Mouse (Mus musculus) hindbrain, postnatal 0 days (tissue): ENCODE results near the gene Gna15. TPM values are rescaled to one million over a fixed set of nuclear protein-coding genes. Genes with fewer than 3 reads are reported as not detected.

Experiments
- ATAC-seq: fragments of 200-750 bp; cut with Nextera tagmentation; 2 replicates; pipeline ENCODE4 v1.8.0; 2017; ENCODE audit warnings: mild to moderate bottlenecking, moderate TSS enrichment, moderate library complexity
- DNase-seq: peaks from one replicate; pipeline ENCODE4 v3.0.0-alpha.2; 2015; ENCODE audit warnings: low spot score
- H3K27ac ChIP-seq: fragments of 300-500 bp; sonication (generic); 2 replicates; pipeline ENCODE4 v1.5.1; 2014; ENCODE audit warnings: mild to moderate bottlenecking
- H3K27me3 ChIP-seq: fragments of 300-500 bp; sonication (generic); 2 replicates; pipeline ENCODE4 v1.6.1; 2014; ENCODE audit warnings: low read length, mixed read lengths; ENCODE audit not compliant: insufficient read depth
- H3K36me3 ChIP-seq: fragments of 300-500 bp; sonication (generic); 2 replicates; pipeline ENCODE4 v1.6.1; 2014; ENCODE audit warnings: low read length, mixed read lengths; ENCODE audit not compliant: insufficient read depth
- H3K4me1 ChIP-seq: fragments of 300-500 bp; sonication (generic); 2 replicates; pipeline ENCODE4 v1.6.1; 2014; ENCODE audit warnings: antibody characterized with exemption, low read length, mixed read lengths; ENCODE audit not compliant: insufficient read depth
- H3K4me2 ChIP-seq: fragments of 300-500 bp; sonication (generic); 2 replicates; pipeline ENCODE4 v1.6.1; 2014; ENCODE audit warnings: low read depth, mild to moderate bottlenecking, low read length, moderate library complexity, mixed read lengths
- H3K4me3 ChIP-seq: fragments of 300-500 bp; sonication (generic); 2 replicates; pipeline ENCODE4 v1.5.1; 2014; ENCODE audit warnings: low read length
- H3K9ac ChIP-seq: fragments of 300-500 bp; sonication (generic); replicated peaks from 2 replicates; pipeline ENCODE4 v1.6.1; 2014; ENCODE audit warnings: mild to moderate bottlenecking, low read length, moderate library complexity, mixed read lengths
- H3K9me3 ChIP-seq: fragments of 300-500 bp; sonication (generic); 2 replicates; pipeline ENCODE4 v1.6.1; 2016; ENCODE audit warnings: low read length, mixed read lengths
- CTCF ChIP-seq: IDR thresholded peaks from 2 replicates; pipeline ENCODE4 v1.5.1; 2016; ENCODE audit warnings: antibody characterized with exemption, control low read depth, low read depth
- WGBS: fragments of 180-500 bp; shearing (Covaris S2); extraction: QIAGEN DNeasy Blood & Tissue Kit; methylation state at CpG from one replicate; pipeline ENCODE4 v1.1.7; 2014; 5-methylcytosine and 5-hydroxymethylcytosine counted together
- polyA plus RNA-seq: library from polyadenylated mRNA; unstranded; fragments of >200 nt; fragmentation: Nextera tagmentation; extraction: Ambion mirVana; gene quantifications from 2 replicates; pipeline ENCODE4 v1.2.1, GENCODE M21; 2015
- total RNA-seq: library from RNA; depleted of rRNA; stranded (reverse); fragments of >200 nt; gene quantifications from 2 replicates; pipeline ENCODE4 v1.2.3, GENCODE M21; 2014

Gna15 gene
- total and polyA plus RNA-seq, 2 experiments from 2014 or later = 1.2 to 2.5 TPM

GRCm38 (mm10) chr10:81569507-81570237, 45.6 kb upstream of the Gna15 start:
- ATAC-seq (no peak), DNase-seq (no peak)
- Histone ChIP-seq H3K9me3 (no peaks in the 10 kb centered on the region), H3K36me3 (peaks cover 17% of the 10 kb centered on the region; the same call in 1 of the 2 replicates), H3K4me2 (no peak overlapping the region), H3K4me3 (no peak overlapping the region), H3K27me3 (peaks cover 9% of the 10 kb centered on the region; the same call in 1 of the 2 replicates), H3K27ac (no peak overlapping the region; the same call in 1 of the 2 replicates), H3K9ac (no peak overlapping the region), H3K4me1 (peaks cover 30% of the 10 kb centered on the region)
- 46% methylated on average over 9 of the region's 9 CpGs for WGBS
- no peak for TF ChIP-seq CTCF

- H3K4me1 ChIP-seq = peaks cover 32% of the 10 kb centered on the region
- H3K27ac ChIP-seq = 0 out of 2 replicates have a peak overlapping the region, but pooled peaks have one; percentile 36
- TF ChIP-seq CTCF = no peak
- 13% methylated on average over 16 of the region's 16 CpGs for WGBS
- no peak overlapping the region; the same call in 1 of the 2 replicates for H3K9ac ChIP-seq
- H3K4me2 ChIP-seq = no peak overlapping the region
- no peaks in the 10 kb centered on the region for H3K9me3 ChIP-seq
- peaks cover 17% of the 10 kb centered on the region; the same call in 1 of the 2 replicates for H3K36me3 ChIP-seq
- H3K27me3 ChIP-seq = 0 out of 2 replicates have a peak, but pooled peaks cover 2% of the 10 kb centered on the region
- no peak overlapping the region for H3K4me3 ChIP-seq
- ATAC-seq (no peak), DNase-seq (peak; percentile 76)
Measured at GRCm38 (mm10) chr10:81568381-81569191, 44.6 kb upstream of the Gna15 start.

- no peaks in the 10 kb centered on the region for H3K9me3 ChIP-seq
- H3K36me3 ChIP-seq = peaks cover 17% of the 10 kb centered on the region; the same call in 1 of the 2 replicates
- H3K27me3 ChIP-seq = no peaks in the 10 kb centered on the region
- WGBS = 43% methylated on average over 20 of the region's 20 CpGs
- H3K27ac ChIP-seq = no peak overlapping the region
- H3K4me3 ChIP-seq = no peak overlapping the region
- ATAC-seq (no peak), DNase-seq (no peak)
- H3K4me2 ChIP-seq = no peak overlapping the region
- peaks cover 24% of the 10 kb centered on the region for H3K4me1 ChIP-seq
- TF ChIP-seq CTCF = no peak
- no peak overlapping the region for H3K9ac ChIP-seq
Measured at GRCm38 (mm10) chr10:81565257-81566228, 41.5 kb upstream of the Gna15 start.

- Histone ChIP-seq H3K4me2 (0 out of 2 replicates have a peak overlapping the region, but pooled peaks have one; percentile 43), H3K27me3 (no peaks in the 10 kb centered on the region), H3K9me3 (no peaks in the 10 kb centered on the region), H3K9ac (no peak overlapping the region), H3K27ac (no peak overlapping the region), H3K36me3 (peaks cover 17% of the 10 kb centered on the region; the same call in 1 of the 2 replicates), H3K4me1 (peaks cover 23% of the 10 kb centered on the region), H3K4me3 (no peak overlapping the region)
- 34% methylated on average over 10 of the region's 10 CpGs for WGBS
- DNase-seq = peak; percentile 56
- TF ChIP-seq CTCF = peak; percentile 72
- ATAC-seq = no peak
Measured at GRCm38 (mm10) chr10:81564734-81565133, 40.7 kb upstream of the Gna15 start.

- 6% methylated on average over 10 of the region's 10 CpGs for WGBS
- Histone ChIP-seq H3K27ac (peak overlapping the region; percentile 60), H3K4me2 (peak overlapping the region; percentile 43), H3K4me3 (peak overlapping the region; percentile 11; the same call in 1 of the 2 replicates), H3K36me3 (peaks cover 17% of the 10 kb centered on the region; the same call in 1 of the 2 replicates), H3K27me3 (no peaks in the 10 kb centered on the region), H3K4me1 (peaks cover 23% of the 10 kb centered on the region), H3K9me3 (no peaks in the 10 kb centered on the region), H3K9ac (no peak overlapping the region)
- DNase-seq (peak; percentile 53), ATAC-seq (peak; percentile 28; the same call in 1 of the 2 replicates)
- no peak for TF ChIP-seq CTCF
Measured at GRCm38 (mm10) chr10:81564216-81564615, 40.2 kb upstream of the Gna15 start.
